Mouse (Mus musculus) heart, postnatal 14 days (tissue): Measurements from ENCODE around the gene Ddx50. TPM values are rescaled to one million over a fixed set of nuclear protein-coding genes. Genes with fewer than 3 reads are reported as not detected.
"Not testable (repeated sequence)": the region's sequence is repeated elsewhere in the genome, so short reads cannot be mapped to it uniquely, and the experiment has no call there.

Experiments used
- DNase-seq, 2 experiments: peaks; one replicate each; pipeline ENCODE4 v3.0.0; 2021 to 2022
- intact Hi-C: fragments of 180-260 bp; cut with DNase I; formaldehyde crosslinking; loops from one replicate; pipeline ENCODE4 v1.15.1; 2025
- total RNA-seq, 2 experiments: library from RNA; stranded (reverse); gene quantifications; 2 replicates each; pipeline ENCODE4 v1.2.3; 2021

Gene Ddx50
- total RNA-seq, 2 experiments from 2014 or later = 55.8 to 58.4 TPM

DNA sequence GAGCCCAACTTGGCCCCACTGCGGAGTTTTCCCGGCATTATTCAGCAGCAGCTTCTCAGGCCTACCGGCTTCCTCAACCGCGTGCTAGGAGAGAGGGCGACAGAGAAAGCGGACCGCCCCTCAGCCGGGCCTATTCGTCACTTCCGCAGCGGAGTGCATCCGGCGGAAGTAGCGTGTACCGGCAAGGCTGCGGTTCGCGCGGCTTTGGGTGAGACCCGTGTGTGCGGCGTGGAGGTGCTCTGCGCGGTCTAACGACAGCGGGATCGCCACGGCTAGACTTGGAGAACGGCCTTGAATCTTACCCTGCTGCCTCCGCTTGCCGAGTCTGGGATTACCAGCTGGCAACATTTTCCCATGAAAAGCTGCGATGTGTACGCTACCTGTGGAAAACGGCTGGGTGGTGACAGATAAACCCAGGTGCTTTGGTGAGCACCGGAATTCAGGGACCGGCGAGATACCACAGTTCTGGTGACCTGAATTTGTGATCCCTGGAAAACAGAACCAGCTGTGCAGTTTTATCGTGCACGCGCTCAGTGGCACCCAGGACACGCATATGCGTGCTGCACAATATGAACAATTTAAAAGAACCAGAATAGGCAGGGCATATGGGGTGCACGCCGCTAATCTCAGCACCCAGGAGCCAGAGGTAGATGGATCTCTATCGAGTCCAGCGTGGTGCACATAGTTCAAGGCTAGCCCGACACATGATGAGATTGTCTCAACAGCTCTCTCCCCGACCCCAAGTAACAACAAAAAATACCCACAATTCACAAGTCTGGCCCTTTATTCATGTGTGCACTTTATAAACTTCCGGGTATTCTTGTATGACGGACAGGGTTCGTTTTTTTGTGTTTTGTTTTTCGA is 48.6 kb downstream of the Ddx50 start, which contains the start of gene Ddx21:
Gene Ddx21, minus strand, starts transcription at position 105 of the 864 bp plus-strand sequence.
- intact Hi-C loops = loop anchor here (5.0 kb wide), 1 partner anchor 50 kb away; the partner anchor contains the start of gene Ddx50
- DNase-seq = peak; percentile 86 to 95

GRCm38 (mm10) chr10:62601833-62602176 is 49.2 kb downstream of the Ddx50 start:
- intact Hi-C loops = loop anchor here (5.0 kb wide), 1 partner anchor 50 kb away; the partner anchor contains the start of gene Ddx50
- no peak for DNase-seq

DNA sequence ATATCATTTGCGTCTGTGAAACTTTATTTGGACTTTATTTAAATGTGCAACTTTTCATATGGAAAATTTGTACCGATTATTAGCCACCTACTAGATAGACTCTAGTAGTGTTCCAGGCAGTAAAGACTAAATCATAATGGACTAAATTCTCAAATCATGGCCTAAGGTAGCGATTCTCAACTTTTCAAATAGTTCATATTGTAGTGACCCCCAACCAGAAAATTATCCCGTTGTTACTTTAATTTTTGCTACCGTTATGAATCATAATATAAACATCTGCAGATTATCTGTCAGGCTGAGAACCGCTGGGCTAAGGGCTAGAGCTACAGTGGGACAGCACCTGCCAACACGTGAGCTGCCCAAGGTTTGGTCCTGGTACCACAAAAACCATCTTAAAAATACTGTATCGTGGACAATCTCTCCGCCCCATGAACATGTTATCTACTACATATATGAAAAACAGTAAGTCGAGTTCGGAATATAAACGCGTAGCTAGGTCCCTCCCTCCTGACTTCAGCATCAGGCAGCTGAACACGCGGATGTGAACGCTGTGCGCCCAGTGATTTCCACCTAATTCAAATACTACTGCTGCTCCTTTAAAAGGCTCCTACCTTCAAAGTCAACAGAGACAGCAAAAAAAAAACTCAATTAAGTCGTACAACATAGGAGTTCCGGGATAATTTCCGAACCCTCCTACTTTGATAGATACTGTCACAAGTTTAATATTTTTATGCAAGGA is 49.8 kb downstream of the Ddx50 start:
- intact Hi-C loops = loop anchor here (5.0 kb wide), 1 partner anchor 51 kb away; the partner anchor contains the start of gene Ddx50
- no peak for DNase-seq

DNA sequence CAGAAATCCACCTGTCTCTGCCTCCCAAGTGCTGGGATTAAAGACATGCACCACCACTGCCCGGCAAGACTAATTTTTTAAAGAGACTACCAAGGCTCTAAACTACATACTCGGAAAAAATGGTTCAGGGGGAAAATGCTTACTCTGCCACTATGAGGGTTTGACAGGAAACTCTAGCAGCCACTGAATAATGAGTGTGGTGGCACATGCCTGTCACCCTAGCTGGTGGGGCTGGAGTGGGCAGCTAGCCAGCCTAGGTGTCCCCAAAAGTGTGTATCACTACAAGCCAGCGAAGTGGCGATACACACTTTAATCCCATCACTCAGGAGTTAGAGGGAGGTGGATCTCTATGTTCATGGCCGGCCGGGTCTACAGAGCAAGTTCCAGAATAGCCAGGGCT is 51.0 kb downstream of the Ddx50 start:
- intact Hi-C loops = loop anchor here (5.0 kb wide), 1 partner anchor 52 kb away; the partner anchor contains the start of gene Ddx50
- DNase-seq = no peak

DNA sequence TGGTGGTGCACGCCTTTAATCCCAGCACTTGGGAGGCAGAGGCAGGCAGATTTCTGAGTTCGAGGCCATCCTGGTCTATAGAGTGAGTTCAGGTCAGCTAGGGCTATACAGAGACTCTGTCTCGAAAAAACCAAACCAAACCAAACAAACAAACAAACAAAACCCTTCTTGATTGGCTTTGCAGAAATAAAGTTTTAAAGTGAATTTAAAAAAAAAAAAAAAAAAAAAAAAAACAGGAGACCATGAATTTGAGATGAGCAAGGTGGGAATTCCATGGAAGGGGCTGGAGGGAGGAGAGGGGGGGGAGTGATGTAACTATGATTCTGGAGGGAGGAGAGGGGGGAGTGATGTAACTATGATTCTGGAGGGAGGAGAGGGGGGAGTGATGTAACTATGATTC is 51.7 kb downstream of the Ddx50 start:
- intact Hi-C loops = not testable (repeated sequence)

GRCm38 (mm10) chr10:62592496-62592895 is 58.5 kb downstream of the Ddx50 start:
- no peak for DNase-seq
- intact Hi-C loops = loop anchor here (5.0 kb wide), 1 partner anchor 90 kb away; no protein-coding TSS in a partner anchor

More for the DNA sequence above, 51.7 kb downstream of the Ddx50 start:
- not testable (repeated sequence) for DNase-seq

GRCm38 (mm10) chr10:62590200-62590599 is 60.8 kb downstream of the Ddx50 start:
- intact Hi-C loops = loop anchor here (5.0 kb wide), 1 partner anchor 92 kb away; no protein-coding TSS in a partner anchor
- DNase-seq = peak; percentile 83 to 91

- intact Hi-C loops = no loop called here
- peak in 1 of 2 experiments; percentile 41 for DNase-seq
These were observed 62.4 kb downstream of the Ddx50 start for GRCm38 (mm10) chr10:62588616-62589015.

DNA sequence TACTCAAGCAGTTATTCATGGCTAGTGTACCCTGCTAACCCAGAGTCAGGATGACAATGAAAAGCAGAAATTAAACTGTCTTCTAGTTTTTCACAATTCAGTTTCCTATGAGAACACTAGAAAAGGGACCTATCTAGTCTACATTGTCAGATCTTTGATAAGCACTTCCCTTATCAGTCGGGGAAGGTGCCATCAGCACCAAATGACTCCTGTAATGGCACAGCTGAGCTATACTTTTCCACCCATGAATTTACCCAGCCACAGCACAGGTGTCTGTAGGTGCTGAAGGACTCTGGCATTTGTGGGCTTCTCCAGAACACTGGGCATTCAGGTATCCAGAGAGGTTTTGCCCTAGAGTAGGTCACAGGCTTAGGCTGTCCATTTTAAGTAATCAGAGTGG is 67.8 kb downstream of the Ddx50 start:
- no peak for DNase-seq
- intact Hi-C loops = no loop called here

GRCm38 (mm10) chr10:62582701-62583100 is 68.3 kb downstream of the Ddx50 start:
- intact Hi-C loops = no loop called here
- DNase-seq = no peak

DNA sequence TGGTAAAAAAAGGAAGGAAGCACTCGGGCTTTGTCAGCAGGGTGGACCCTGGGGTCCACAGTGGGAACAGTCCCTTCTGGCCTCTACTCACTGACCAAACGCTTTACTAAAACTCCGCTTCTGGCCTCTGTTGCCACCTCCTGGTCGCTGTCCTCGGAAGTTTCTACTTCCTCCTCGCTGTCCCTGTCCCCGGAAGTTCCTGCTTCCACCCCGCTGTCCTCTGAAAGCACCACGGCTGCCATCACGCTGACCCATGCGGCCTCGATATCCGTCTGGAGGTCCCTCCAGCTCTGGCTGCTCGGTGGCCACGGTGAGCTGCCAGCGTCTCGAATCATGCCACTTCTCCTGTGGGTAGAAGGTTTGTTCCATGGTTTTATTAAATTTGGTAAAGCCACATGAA is 68.8 kb downstream of the Ddx50 start:
- intact Hi-C loops = no loop called here
- no peak for DNase-seq

- DNase-seq, intact Hi-C loops: not testable (repeated sequence)
These were observed 71.9 kb downstream of the Ddx50 start for GRCm38 (mm10) chr10:62579129-62579528.

DNA sequence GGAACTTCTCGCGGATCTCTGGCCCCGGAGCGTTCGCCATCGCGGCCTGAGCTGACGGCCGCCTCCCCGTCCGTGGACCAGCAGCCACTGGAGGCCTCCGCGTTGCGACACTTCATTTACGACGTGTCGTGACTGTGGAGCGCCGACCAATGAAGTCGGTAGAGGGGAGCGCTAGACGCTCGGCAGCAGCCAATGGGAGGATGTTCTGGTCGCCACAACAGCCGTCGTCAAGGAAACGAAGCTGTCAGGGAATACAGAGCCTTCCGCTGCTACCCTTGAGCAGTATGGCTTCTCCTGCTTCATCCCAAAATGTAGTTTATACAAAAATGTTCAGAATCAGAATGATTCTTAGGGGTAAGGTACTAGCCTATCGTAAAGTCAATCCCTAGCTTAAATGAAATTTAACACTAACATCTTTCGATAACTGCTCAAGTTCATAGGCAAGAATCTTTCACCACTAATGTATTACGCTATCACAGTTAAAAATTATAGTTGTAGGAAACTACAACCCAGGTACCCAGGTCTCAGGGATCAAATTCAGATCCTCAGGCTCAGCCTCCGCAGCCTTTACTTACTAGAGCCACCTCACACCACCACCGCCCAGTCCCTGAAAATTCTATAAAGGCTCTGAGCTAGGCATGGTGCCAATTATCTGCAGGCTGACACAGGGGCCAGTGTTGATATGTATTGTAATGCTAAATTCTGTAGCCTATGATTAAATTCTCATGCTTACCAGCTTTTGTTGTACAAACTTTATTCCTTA is 72.5 kb downstream of the Ddx50 start, which contains the start of gene Kif1bp:
Gene Kif1bp, minus strand, starts transcription at position 120 of the 763 bp plus-strand sequence.
- intact Hi-C loops = no loop called here
- DNase-seq = peak; percentile 94 to 98

DNA sequence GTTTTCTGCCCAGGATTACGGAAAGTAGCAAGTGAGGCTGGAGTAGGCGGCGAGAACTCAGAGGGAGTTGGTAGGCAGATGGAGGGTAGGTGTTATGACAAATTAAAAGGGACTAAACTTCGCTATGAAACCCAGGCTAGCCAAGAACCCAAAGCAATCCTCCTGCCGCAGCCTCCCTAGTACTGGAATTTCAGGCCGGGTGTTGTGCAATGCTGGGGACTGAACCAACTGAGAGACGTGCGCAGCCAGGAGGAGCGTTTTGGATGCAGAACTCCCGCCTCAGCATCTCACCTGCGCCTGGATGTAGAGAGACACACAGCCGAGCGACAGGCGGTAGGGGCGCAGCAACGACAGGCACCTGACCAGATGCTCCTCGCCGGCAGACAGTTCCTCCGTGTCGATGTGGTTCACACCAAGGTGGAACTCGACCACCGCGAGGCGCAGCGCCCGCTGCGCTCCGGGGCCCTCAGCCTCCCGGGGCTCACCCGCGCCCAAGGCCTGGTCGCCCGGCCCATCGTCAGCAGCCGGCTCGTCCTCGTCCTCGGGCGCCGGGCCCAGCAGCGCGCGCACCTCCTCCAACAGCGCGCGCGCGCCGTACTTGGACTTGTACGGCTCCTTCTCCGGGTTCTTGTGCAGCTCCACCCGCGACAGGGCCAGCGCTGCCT is 73.2 kb downstream of the Ddx50 start:
- intact Hi-C loops = no loop called here
- no peak for DNase-seq

GRCm38 (mm10) chr10:62575001-62575400 is 76.0 kb downstream of the Ddx50 start:
- intact Hi-C loops = no loop called here
- DNase-seq = no peak

- no peak for DNase-seq
- intact Hi-C loops = no loop called here
These were observed 80.7 kb downstream of the Ddx50 start for GRCm38 (mm10) chr10:62570126-62570871.

DNA sequence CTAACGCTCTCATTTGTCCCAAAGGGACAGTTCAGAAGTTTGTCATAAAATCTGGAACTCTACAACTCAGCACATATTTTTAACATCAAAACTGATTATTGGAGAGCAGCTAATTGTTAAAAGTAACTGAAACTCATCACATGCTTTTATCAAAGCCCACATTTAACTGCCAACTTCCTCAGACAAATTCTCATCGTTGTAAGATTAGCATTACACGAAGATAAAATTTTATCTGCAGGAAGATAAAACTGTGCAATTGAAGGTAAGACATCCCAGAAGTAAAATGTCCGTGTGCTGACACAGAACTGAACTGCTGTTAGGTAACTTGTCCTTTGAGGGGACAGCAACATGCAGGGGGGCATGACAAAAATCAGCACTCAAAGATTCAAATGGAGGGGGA is 82.2 kb downstream of the Ddx50 start:
- intact Hi-C loops = no loop called here
- no peak for DNase-seq
